Mouse (Mus musculus) WW6 (cell line): ENCODE data around the gene Haghl.
A peak's percentile ranks its signal among the peaks of the same experiment; 100 is the strongest.

Experiments
- DNase-seq: peaks from one replicate; pipeline ENCODE4 v3.0.0-alpha.2; 2013; ENCODE audit warnings: low read depth, low spot score

Gene Haghl

DNA sequence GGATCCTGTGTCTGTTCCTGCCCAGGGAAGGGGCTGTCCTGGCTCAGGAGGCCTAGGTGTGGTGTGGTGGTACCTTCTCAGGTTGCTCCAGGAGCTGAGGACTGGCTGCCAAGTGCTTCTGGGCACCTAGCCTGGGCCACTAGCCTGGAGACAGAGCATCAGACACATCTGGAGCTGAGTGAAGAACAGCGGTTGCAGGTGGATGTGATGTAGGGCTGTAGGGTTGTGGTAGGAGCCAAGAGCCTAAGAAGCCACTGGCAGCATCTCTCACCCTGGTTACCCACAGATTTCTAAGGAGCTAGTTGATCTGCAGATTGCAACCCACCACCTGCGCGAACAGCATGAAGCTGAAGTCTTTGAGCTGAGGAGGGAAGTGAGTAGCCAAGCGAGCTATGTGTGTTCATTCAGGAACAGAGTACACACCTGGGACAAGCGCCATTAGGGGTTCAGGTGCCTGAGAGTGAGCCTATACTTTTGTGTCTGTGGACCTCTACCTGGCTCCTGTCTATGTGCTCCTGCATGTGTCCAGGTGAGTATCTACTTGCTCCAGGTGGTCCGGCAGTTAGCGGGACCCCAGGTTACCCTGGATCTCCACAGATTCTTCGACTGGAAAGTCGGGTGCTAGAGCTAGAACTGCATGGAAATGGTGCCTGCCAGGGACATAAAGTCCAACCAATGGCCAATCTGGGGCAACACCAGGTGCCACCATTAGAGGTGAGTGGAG lies 1.5 kb upstream of the Haghl start:
- DNase-seq = no peak

GRCm38 (mm10) chr17:25786280-25786679 lies 807 bp upstream of the Haghl start, which contains the start of gene Ccdc78:
Gene Ccdc78, plus strand, starts transcription at chr17:25786580.
- no peak for DNase-seq

DNA sequence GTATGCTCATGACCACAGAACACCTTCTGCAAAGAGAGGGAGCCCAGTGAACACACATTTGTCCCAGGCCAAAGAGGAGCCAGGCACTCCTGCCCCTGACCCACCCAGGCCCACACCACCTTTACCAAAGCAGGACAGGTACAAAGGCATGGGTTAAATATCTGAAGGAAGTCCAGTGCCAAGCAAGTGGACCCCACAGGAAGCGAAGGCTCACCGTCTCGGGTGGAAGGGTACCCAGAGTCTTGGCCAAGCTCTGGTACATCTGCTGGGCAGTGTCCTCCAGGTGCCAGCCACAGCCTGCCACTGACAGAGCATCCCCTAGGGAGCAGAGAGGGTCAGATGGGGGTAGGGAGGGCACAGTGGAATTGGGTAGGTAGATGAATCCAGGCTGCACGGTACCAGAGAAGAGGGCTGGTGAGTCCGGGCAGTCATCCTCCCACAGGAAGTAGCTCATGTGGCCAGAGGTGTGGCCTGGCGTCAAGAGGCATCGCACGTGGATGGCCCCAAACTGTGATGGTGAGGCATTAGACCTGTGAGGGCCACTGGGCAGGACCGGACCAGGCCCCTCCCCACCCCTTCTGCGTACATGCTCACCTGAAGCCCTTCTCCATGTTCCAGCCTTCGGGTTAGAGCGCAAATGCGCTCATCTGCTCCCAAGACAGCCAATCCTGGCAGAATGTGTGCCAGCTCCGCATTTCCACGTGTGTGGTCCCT lies 1.5 kb downstream of the Haghl start:
- no peak for DNase-seq

GRCm38 (mm10) chr17:25783086-25783485 lies 2.4 kb downstream of the Haghl start:
- DNase-seq = no peak

GRCm38 (mm10) chr17:25781339-25781738 lies 4.1 kb downstream of the Haghl start:
- DNase-seq = no peak

GRCm38 (mm10) chr17:25777948-25778347 lies 7.5 kb downstream of the Haghl start:
- DNase-seq = no peak

DNA sequence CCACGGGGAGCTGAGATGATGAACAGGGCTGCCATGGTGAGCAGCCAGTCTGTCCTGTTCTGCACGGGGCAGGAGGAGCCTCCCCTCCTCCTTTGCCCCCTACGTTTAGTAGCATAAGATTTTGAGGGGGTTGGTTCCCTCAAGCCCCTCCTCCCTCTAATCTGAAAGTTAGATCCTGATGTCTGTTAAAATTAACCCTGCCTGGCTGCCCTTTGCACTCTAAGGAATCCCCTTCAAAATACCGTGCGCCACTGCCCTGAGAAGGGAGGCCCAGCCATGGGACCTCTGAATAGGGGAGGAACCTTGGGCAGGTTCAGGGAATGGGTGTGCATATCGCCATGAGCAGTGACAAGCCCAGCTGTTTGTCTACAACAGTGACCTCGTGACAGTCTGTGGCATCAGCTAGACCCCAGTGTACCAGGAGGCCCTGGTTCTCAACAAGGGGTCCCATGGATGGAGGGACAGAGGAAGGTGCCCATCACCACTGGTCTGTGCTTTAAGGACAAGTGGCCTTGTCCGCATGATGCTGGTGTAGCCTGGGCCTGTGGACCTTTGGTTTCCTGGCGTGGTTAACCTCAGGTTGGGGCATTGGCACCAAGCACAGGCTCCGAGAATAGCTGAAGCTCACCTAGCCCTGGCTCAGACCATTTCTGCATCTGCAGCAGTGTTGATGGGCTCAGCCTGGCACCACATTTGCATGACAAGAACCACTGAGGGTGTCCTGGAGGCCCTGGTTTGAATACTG lies 10.0 kb downstream of the Haghl start:
- no peak for DNase-seq

- DNase-seq = peak; percentile 92
Observed at GRCm38 (mm10) chr17:25773549-25774120, 11.8 kb downstream of the Haghl start, which contains the start of gene Narfl. Gene Narfl, plus strand, starts transcription at chr17:25773776.

GRCm38 (mm10) chr17:25769331-25769730 lies 16.1 kb downstream of the Haghl start:
- no peak for DNase-seq

- no peak for DNase-seq
Observed at GRCm38 (mm10) chr17:25765886-25766285, 19.6 kb downstream of the Haghl start.

DNA sequence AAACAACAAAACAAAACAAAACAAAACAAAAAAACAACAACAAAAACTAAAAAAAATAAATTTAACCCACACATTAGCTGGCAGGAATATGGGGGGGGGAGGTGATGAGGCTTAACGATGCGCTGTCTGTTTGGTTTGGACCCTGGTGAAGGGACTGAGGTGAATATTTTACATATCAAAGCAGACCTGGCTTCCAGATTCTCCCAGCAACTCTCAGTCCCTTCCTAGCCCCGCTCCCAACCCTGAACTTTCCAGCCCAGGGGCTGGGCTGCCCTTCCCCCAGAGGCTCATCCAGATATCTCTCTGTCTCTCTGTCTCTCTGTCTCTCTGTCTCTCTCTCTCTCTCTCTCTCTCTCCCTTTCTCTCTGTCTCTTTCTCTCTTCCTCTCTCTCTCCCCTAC lies 22.9 kb downstream of the Haghl start:
- no peak for DNase-seq

DNA sequence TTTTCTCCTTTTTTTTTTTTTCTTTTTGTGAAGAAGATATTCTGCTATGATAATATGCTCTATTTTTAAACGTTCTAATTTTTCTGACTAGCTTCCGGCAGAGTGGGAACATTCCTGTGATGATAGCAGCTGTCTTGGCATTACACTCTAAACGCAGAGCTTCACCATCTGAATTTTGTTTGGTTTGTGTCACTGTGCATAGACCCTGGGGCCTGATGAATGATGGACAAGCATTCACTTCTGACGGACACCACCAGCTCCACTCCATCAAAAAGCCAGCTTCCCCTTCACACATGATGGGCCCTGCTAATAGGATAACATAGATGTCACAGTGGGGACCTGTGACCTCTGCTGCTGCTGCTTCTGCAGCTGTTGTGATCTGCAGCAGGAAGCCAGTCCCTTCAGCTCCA lies 23.9 kb downstream of the Haghl start:
- DNase-seq = no peak

DNA sequence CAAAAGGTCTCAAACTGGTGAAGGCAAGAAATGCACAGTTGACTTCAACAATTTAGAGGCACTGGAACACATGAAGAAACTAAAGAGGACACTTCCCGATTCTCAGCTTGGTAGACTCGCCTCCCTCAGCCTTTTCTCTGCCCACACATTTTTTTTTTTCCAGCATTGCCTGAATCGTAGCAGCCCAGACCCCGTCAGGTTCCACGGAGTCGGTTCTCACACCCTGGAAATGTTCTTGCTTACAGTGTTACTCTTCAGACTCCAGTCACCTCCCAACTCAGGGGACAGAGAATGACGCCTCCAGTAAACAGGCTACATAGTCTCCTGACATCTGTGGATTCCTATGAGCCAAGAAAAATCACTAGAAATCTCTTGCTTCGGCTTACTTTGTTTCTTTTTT lies 25.3 kb downstream of the Haghl start:
- no peak for DNase-seq

GRCm38 (mm10) chr17:25757691-25758090 lies 27.8 kb downstream of the Haghl start:
- no peak for DNase-seq

- peak; percentile 36 for DNase-seq
Observed at GRCm38 (mm10) chr17:25756378-25757242, 28.9 kb downstream of the Haghl start.

- no peak for DNase-seq
Observed at GRCm38 (mm10) chr17:25755627-25756377, 29.7 kb downstream of the Haghl start.

DNA sequence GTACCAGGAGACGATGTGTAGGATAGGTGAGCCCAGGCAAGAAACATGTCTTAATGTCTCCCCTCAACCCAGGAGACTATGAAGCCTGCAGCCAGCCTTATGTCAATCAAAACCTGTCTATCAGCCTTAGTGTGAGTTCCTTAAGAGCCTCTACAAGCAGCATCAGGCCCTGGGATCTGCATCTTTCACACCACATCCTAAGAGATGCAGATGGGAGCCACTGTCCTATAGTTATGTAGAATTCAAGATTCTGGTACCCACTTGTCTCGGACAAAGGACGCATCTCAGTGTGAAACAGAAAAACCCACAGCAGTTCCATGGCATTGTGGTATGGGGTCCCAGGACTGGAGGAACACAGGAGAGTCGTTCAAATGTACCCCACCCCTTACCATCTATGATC lies 30.4 kb downstream of the Haghl start:
- DNase-seq = no peak

DNA sequence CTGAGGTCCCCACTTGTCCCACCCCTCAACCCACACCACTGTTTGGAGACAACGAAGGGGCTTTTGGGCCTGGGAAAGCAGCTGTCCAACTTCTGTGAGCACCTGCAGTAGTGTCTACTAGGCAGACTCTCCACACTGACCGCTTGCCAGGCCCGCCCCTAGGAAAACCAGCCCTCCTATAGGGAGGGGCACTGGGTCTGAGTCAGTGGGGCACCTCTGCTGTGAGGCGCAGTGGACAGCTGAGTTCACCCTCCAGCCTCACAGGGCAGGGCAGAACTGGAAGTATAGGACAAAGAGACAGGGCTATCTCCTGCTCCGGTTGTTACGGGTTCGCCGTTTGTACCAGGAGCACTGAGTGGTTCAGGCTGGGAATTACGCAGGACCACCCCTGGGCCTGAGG lies 31.2 kb downstream of the Haghl start, which contains the start of gene Msln:
Msln (minus strand) TSS at position 138 of the 400 bp plus-strand sequence.
- DNase-seq = no peak

- no peak for DNase-seq
Observed at GRCm38 (mm10) chr17:25751446-25751845, 34.0 kb downstream of the Haghl start.

- DNase-seq = no peak
Observed at GRCm38 (mm10) chr17:25749314-25749713, 36.2 kb downstream of the Haghl start.
